Mouse (Mus musculus): ENCODE data around the gene Cdk5.

- TF ChIP-seq POLR2AphosphoS5 (IDR thresholded peaks at IDR 0.05; ENCODE audit: insufficient replicate concordance, low read depth, low read length) (no peak), CTCF (IDR thresholded peaks at IDR 0.05; ENCODE audit: low read depth, low read length) (no peak; the same call in 1 of the 2 replicates), GATA1 (IDR thresholded peaks at IDR 0.05; ENCODE audit: borderline replicate concordance, low read length) (no peak), GATA2 (IDR thresholded peaks at IDR 0.05; ENCODE audit: borderline replicate concordance, low read depth, low read length) (no peak)
Measured at GRCm38 (mm10) chr5:24383026-24383859, 40.1 kb downstream of the Cdk5 start.
